23 mouse cellular contexts compared by ENCODE assay signal in genomic region chr1:133278946-133279631, GRCm38 (mm10). TPM values are rescaled to one million over a fixed set of nuclear protein-coding genes. Genes with fewer than 3 reads are reported as not detected.
DNase-seq lines count a peak whose midpoint lies in the region; ATAC-seq and TF ChIP-seq lines count a peak whose summit lies in the region.
"Had no signal": no experiment of that assay in that cellular context is flagged by ENCODE, and none has a peak within 500 bp of the region (broad histone marks: within the 10 kb centered on the region; RNA-seq: fewer than 3 reads in every experiment).

No protein-coding gene starts in this region.

- no peaks in the 10 kb centered on the region for H3K9me3 ChIP-seq in forebrain, embryonic 10.5 days
- H3K9me3 ChIP-seq in forebrain, embryonic 16.5 days (ENCODE audit: control insufficient read depth, low read length) = no peaks in the 10 kb centered on the region
- no peaks in the 10 kb centered on the region for H3K9me3 ChIP-seq in liver, embryonic 12.5 days (replicated peaks)
- no peaks in the 10 kb centered on the region for H3K9me3 ChIP-seq in hindbrain, embryonic 14.5 days (ENCODE audit: control insufficient read depth, low read length)
- H3K9me3 ChIP-seq in midbrain, postnatal 0 days (ENCODE audit: low read length) = no peaks in the 10 kb centered on the region
- H3K9me3 ChIP-seq in limb, embryonic 10.5 days (replicated peaks) = no peaks in the 10 kb centered on the region
- H3K9me3 ChIP-seq: embryonic facial prominence, embryonic 13.5 days had no signal

- peaks cover 74% of the 10 kb centered on the region for H3K36me3 ChIP-seq in forebrain, embryonic 10.5 days (replicated peaks)
- 0 out of 2 replicates have a peak, but pooled peaks cover 3% of the 10 kb centered on the region for H3K36me3 ChIP-seq in forebrain, embryonic 16.5 days (ENCODE audit: control insufficient read depth, insufficient read depth)
- H3K36me3 ChIP-seq in liver, adult 2 months (ENCODE audit: control insufficient read depth, insufficient read depth, low read length) = peaks cover 11% of the 10 kb centered on the region; the same call in 1 of the 2 replicates
- 0 out of 2 replicates have a peak, but pooled peaks cover under 1% of the 10 kb centered on the region for H3K36me3 ChIP-seq in liver, embryonic 12.5 days
- peaks cover 68% of the 10 kb centered on the region for H3K36me3 ChIP-seq in hindbrain, embryonic 14.5 days (replicated peaks; ENCODE audit: control insufficient read depth, insufficient read depth)
- H3K36me3 ChIP-seq in midbrain, postnatal 0 days (ENCODE audit: insufficient read depth, low read length) = peaks cover 53% of the 10 kb centered on the region
- no peaks in the 10 kb centered on the region for H3K36me3 ChIP-seq in limb, embryonic 10.5 days

- no peak for ATAC-seq in forebrain, embryonic 16.5 days
- ATAC-seq in liver, embryonic 12.5 days = no peak
- peak; percentile 42; the same call in 1 of the 2 replicates for ATAC-seq in hindbrain, embryonic 14.5 days (ENCODE audit: low FRiP score)
- ATAC-seq in midbrain, postnatal 0 days (ENCODE audit: low FRiP score) = no peak
- ATAC-seq: activated CD4-positive, CD25-positive, alpha-beta regulatory T cell, adult 4 months had no signal

- H3K79me2 ChIP-seq in liver, adult 2 months (ENCODE audit: control insufficient read depth, insufficient read depth, low read length) = no peaks in the 10 kb centered on the region; the same call in 1 of the 2 replicates

- no peak overlapping the region for H3K4me3 ChIP-seq in forebrain, embryonic 10.5 days
- no peak overlapping the region for H3K4me3 ChIP-seq in forebrain, embryonic 16.5 days (replicated peaks; ENCODE audit: low read length)
- H3K4me3 ChIP-seq in liver, adult 2 months (ENCODE audit: insufficient read depth, low read depth, low read length) = no peak overlapping the region
- H3K4me3 ChIP-seq in liver, embryonic 12.5 days = no peak overlapping the region
- H3K4me3 ChIP-seq in hindbrain, embryonic 14.5 days (replicated peaks; ENCODE audit: low read length) = no peak overlapping the region
- no peak overlapping the region for H3K4me3 ChIP-seq in midbrain, postnatal 0 days (ENCODE audit: low read depth, low read length)
- H3K4me3 ChIP-seq in limb, embryonic 10.5 days = no peak overlapping the region
- H3K4me3 ChIP-seq: embryonic facial prominence, embryonic 13.5 days had no signal

- peak overlapping the region; percentile 40; the same call in 1 of the 2 replicates for H3K27ac ChIP-seq in forebrain, embryonic 10.5 days
- H3K27ac ChIP-seq in forebrain, embryonic 16.5 days (ENCODE audit: low read length) = no peak overlapping the region
- peak overlapping the region; percentile 61; the same call in 1 of the 2 replicates for H3K27ac ChIP-seq in liver, adult 2 months (replicated peaks; ENCODE audit: insufficient read depth, low read depth, low read length)
- no peak overlapping the region for H3K27ac ChIP-seq in liver, embryonic 12.5 days
- H3K27ac ChIP-seq in hindbrain, embryonic 14.5 days = peak overlapping the region; percentile 59
- H3K27ac ChIP-seq in midbrain, postnatal 0 days (ENCODE audit: low read depth, low read length) = 0 out of 2 replicates have a peak overlapping the region, but pooled peaks have one; percentile 38
- no peak overlapping the region for H3K27ac ChIP-seq in limb, embryonic 10.5 days
- H3K27ac ChIP-seq: embryonic facial prominence, embryonic 13.5 days; liver, embryonic 14.5 days; stomach, postnatal 0 days had no signal

- 0 out of 2 replicates have a peak, but pooled peaks cover 5% of the 10 kb centered on the region for H3K27me3 ChIP-seq in forebrain, embryonic 10.5 days (ENCODE audit: poor library complexity, severe bottlenecking)
- H3K27me3 ChIP-seq in forebrain, embryonic 16.5 days (replicated peaks; ENCODE audit: control insufficient read depth, insufficient read depth, low read length) = no peaks in the 10 kb centered on the region
- H3K27me3 ChIP-seq in liver, adult 2 months (ENCODE audit: control insufficient read depth, insufficient read depth, low read length) = no peaks in the 10 kb centered on the region
- peaks cover 35% of the 10 kb centered on the region; the same call in 1 of the 2 replicates for H3K27me3 ChIP-seq in liver, embryonic 12.5 days (replicated peaks)
- H3K27me3 ChIP-seq in hindbrain, embryonic 14.5 days (ENCODE audit: control insufficient read depth, insufficient read depth, low read length) = no peaks in the 10 kb centered on the region
- H3K27me3 ChIP-seq in midbrain, postnatal 0 days (ENCODE audit: insufficient read depth, low read length) = no peaks in the 10 kb centered on the region
- H3K27me3 ChIP-seq in limb, embryonic 10.5 days (ENCODE audit: low read depth, poor library complexity, severe bottlenecking) = peaks cover 32% of the 10 kb centered on the region
- H3K27me3 ChIP-seq: embryonic facial prominence, embryonic 13.5 days had no signal

- no peak for TF ChIP-seq CTCF in liver, adult 2 months (IDR thresholded peaks at IDR 0.05; ENCODE audit: low read depth, low read length)
- TF ChIP-seq CTCF in midbrain, postnatal 0 days (IDR thresholded peaks at IDR 0.05) = no peak

- no peak overlapping the region for H3K9ac ChIP-seq in forebrain, embryonic 16.5 days (replicated peaks; ENCODE audit: low read depth, low read length)
- 0 out of 2 replicates have a peak overlapping the region, but pooled peaks have one; percentile 0 for H3K9ac ChIP-seq in liver, adult 2 months (ENCODE audit: low read depth, low read length)
- H3K9ac ChIP-seq in liver, embryonic 12.5 days = no peak overlapping the region
- no peak overlapping the region for H3K9ac ChIP-seq in hindbrain, embryonic 14.5 days
- 0 out of 2 replicates have a peak overlapping the region, but pooled peaks have one; percentile 29 for H3K9ac ChIP-seq in midbrain, postnatal 0 days (replicated peaks; ENCODE audit: low read length, poor library complexity, severe bottlenecking)
- H3K9ac ChIP-seq: embryonic facial prominence, embryonic 13.5 days; liver, embryonic 14.5 days had no signal

- DNase-seq in forebrain, embryonic 10.5 days (ENCODE audit: extremely low spot score, low spot score) = no peak
- DNase-seq in liver, adult 2 months (ENCODE audit: extremely low read depth, low read depth, low spot score) = no peak
- DNase-seq in hindbrain, embryonic 14.5 days (ENCODE audit: low spot score) = no peak
- no peak for DNase-seq in midbrain, postnatal 0 days (ENCODE audit: low spot score)
- DNase-seq in limb, embryonic 10.5 days (ENCODE audit: low spot score) = no peak
- no peak for DNase-seq in thymus, postnatal 14 days
- DNase-seq: adrenal gland, postnatal 36 days; kidney, postnatal 25 days; lung, postnatal 14 days; thymus, postnatal 36 days had no signal

- WGBS in forebrain, embryonic 10.5 days = 77% methylated on average over 15 of the region's 15 CpGs
- 77% methylated on average over 15 of the region's 15 CpGs for WGBS in forebrain, embryonic 16.5 days
- WGBS in liver, adult 2 months = 87% methylated on average over 15 of the region's 15 CpGs
- WGBS in liver, embryonic 12.5 days (ENCODE audit: insufficient replicate concordance) = 58% methylated on average over 15 of the region's 15 CpGs
- 61% methylated on average over 15 of the region's 15 CpGs for WGBS in hindbrain, embryonic 14.5 days
- WGBS in midbrain, postnatal 0 days = 61% methylated on average over 15 of the region's 15 CpGs
- WGBS in limb, embryonic 10.5 days = 68% methylated on average over 15 of the region's 15 CpGs

- peaks cover 14% of the 10 kb centered on the region for H3K4me1 ChIP-seq in forebrain, embryonic 10.5 days
- H3K4me1 ChIP-seq in forebrain, embryonic 16.5 days (replicated peaks; ENCODE audit: control insufficient read depth, insufficient read depth, low read length) = no peaks in the 10 kb centered on the region
- H3K4me1 ChIP-seq in liver, adult 2 months (ENCODE audit: control insufficient read depth, insufficient read depth, low read length) = peaks cover 5% of the 10 kb centered on the region; the same call in 1 of the 2 replicates
- H3K4me1 ChIP-seq in liver, embryonic 12.5 days = no peaks in the 10 kb centered on the region
- 0 out of 2 replicates have a peak, but pooled peaks cover 11% of the 10 kb centered on the region for H3K4me1 ChIP-seq in hindbrain, embryonic 14.5 days (replicated peaks; ENCODE audit: control insufficient read depth, insufficient read depth, low read length)
- H3K4me1 ChIP-seq in midbrain, postnatal 0 days (ENCODE audit: insufficient read depth, low read length) = no peaks in the 10 kb centered on the region
- peaks cover 5% of the 10 kb centered on the region; the same call in 1 of the 2 replicates for H3K4me1 ChIP-seq in limb, embryonic 10.5 days

- no peak for TF ChIP-seq POLR2A in liver, adult 2 months (IDR thresholded peaks at IDR 0.05; ENCODE audit: extremely low read depth, insufficient read depth, low read length)

- no peak overlapping the region for H3K4me2 ChIP-seq in forebrain, embryonic 16.5 days (ENCODE audit: low read length)
- H3K4me2 ChIP-seq in liver, embryonic 12.5 days = no peak overlapping the region
- no peak overlapping the region for H3K4me2 ChIP-seq in hindbrain, embryonic 14.5 days (replicated peaks)
- H3K4me2 ChIP-seq in midbrain, postnatal 0 days (ENCODE audit: low read depth, low read length, poor library complexity, severe bottlenecking) = no peak overlapping the region
- H3K4me2 ChIP-seq: embryonic facial prominence, embryonic 13.5 days had no signal

RNA-seq across cellular contexts. Expression of gene Golt1a, which starts 30.5 kb away (rescaled TPM):
- not detected in 2 replicates for polyA plus RNA-seq in forebrain, embryonic 10.5 days (2016; fragmentation: Nextera tagmentation; extraction: Ambion mirVana)
- polyA plus RNA-seq in forebrain, embryonic 16.5 days (2015; fragmentation: Nextera tagmentation; extraction: Ambion mirVana) = not detected in 2 replicates
- 11.4 and 13.0 TPM in 2 replicates for total RNA-seq in liver, adult 2 months (2014; rRNA removed)
- polyA plus RNA-seq in liver, adult 2 months (2012; rRNA removed) = 16.1 and 21.2 TPM in 2 replicates
- polyA plus RNA-seq in liver, embryonic 12.5 days (2016; fragmentation: Nextera tagmentation; extraction: Ambion mirVana) = 4.4 and 5.8 TPM in 2 replicates
- not detected in 2 replicates for polyA plus RNA-seq in hindbrain, embryonic 14.5 days (2014; fragmentation: Nextera tagmentation; extraction: Ambion mirVana)
- total RNA-seq in midbrain, postnatal 0 days (2014; rRNA removed) = not detected in 2 replicates
- polyA plus RNA-seq in midbrain, postnatal 0 days (2015; fragmentation: Nextera tagmentation; extraction: Ambion mirVana) = not detected in 2 replicates
- polyA plus RNA-seq in limb, embryonic 10.5 days (2016; fragmentation: Nextera tagmentation; extraction: Ambion mirVana) = not detected in 2 replicates
- total RNA-seq: gastrocnemius, postnatal 4 days; layer of hippocampus, postnatal 14 days; monocyte, adult 5-6 weeks had no signal
- polyA plus RNA-seq: activated CD4-positive, CD25-positive, alpha-beta regulatory T cell, adult 4 months; embryonic facial prominence, embryonic 13.5 days; heart, embryonic 16.5 days; spleen, adult 2 months had no signal

RNA-seq across cellular contexts. Expression of gene Kiss1, which starts 42.6 kb away (rescaled TPM):
- not detected in 2 replicates for polyA plus RNA-seq in forebrain, embryonic 10.5 days (2016; fragmentation: Nextera tagmentation; extraction: Ambion mirVana)
- 0.60 and 0.63 TPM in 2 replicates for polyA plus RNA-seq in forebrain, embryonic 16.5 days (2015; fragmentation: Nextera tagmentation; extraction: Ambion mirVana)
- not detected in 2 replicates for total RNA-seq in liver, adult 2 months (2014; rRNA removed)
- polyA plus RNA-seq in liver, adult 2 months (2012; rRNA removed) = not detected in 2 replicates
- polyA plus RNA-seq in liver, embryonic 12.5 days (2016; fragmentation: Nextera tagmentation; extraction: Ambion mirVana) = not detected in 2 replicates
- polyA plus RNA-seq in hindbrain, embryonic 14.5 days (2014; fragmentation: Nextera tagmentation; extraction: Ambion mirVana) = not detected in 2 replicates
- total RNA-seq in midbrain, postnatal 0 days (2014; rRNA removed) = not detected in 2 replicates
- 0.47 and 2.6 TPM in 2 replicates for polyA plus RNA-seq in midbrain, postnatal 0 days (2015; fragmentation: Nextera tagmentation; extraction: Ambion mirVana)
- not detected in 2 replicates for polyA plus RNA-seq in limb, embryonic 10.5 days (2016; fragmentation: Nextera tagmentation; extraction: Ambion mirVana)
- total RNA-seq: gastrocnemius, postnatal 4 days; layer of hippocampus, postnatal 14 days; left cerebral cortex, postnatal 4 days; monocyte, adult 5-6 weeks had no signal
- polyA plus RNA-seq: activated CD4-positive, CD25-positive, alpha-beta regulatory T cell, adult 4 months; embryonic facial prominence, embryonic 13.5 days; heart, embryonic 16.5 days; intestine, embryonic 14.5 days; liver, embryonic 14.5 days; spleen, adult 2 months; stomach, postnatal 0 days had no signal

Comparison
In these comparisons a context has a peak if more than half of its experiments do, and no peak if none do; other contexts are left out.
1. H3K27ac ChIP-seq: peak in forebrain, embryonic 10.5 days (single experiment), liver, adult 2 months (single experiment), hindbrain, embryonic 14.5 days (single experiment) and midbrain, postnatal 0 days (single experiment); none in forebrain, embryonic 16.5 days (single experiment), liver, embryonic 12.5 days (single experiment) and limb, embryonic 10.5 days (single experiment).
2. H3K9ac ChIP-seq: peak in liver, adult 2 months (single experiment) and midbrain, postnatal 0 days (single experiment); none in forebrain, embryonic 16.5 days (single experiment), liver, embryonic 12.5 days (single experiment) and hindbrain, embryonic 14.5 days (single experiment).